Mouse (Mus musculus): ENCODE results near the gene Alyref. TPM values are rescaled to one million over a fixed set of nuclear protein-coding genes. Genes with fewer than 3 reads are reported as not detected.
A peak's percentile ranks its signal among the peaks of the same experiment; 100 is the strongest.

The Alyref gene
- total RNA-seq, 2 experiments from 2014 or later: 49.3 to 52.6 TPM

- DNase-seq (ENCODE audit: low spot score): no peak
- intact Hi-C loops (cut with DNase I): no loop called here
Observed at GRCm38 (mm10) chr11:120552736-120553135, 45.4 kb downstream of the Alyref start.

- DNase-seq (ENCODE audit: low spot score): no peak
- intact Hi-C loops (cut with DNase I): no loop called here
Observed at GRCm38 (mm10) chr11:120550810-120551440, 47.2 kb downstream of the Alyref start, which contains the start of gene Ppp1r27. Ppp1r27 (minus strand) TSS chr11:120551132.

- no peak for DNase-seq (ENCODE audit: low spot score)
- intact Hi-C loops (cut with DNase I): loop anchor here (1.0 kb wide), 1 partner anchor 22 kb away; no protein-coding TSS in a partner anchor
Observed at GRCm38 (mm10) chr11:120549986-120550809, 48.0 kb downstream of the Alyref start.

DNA sequence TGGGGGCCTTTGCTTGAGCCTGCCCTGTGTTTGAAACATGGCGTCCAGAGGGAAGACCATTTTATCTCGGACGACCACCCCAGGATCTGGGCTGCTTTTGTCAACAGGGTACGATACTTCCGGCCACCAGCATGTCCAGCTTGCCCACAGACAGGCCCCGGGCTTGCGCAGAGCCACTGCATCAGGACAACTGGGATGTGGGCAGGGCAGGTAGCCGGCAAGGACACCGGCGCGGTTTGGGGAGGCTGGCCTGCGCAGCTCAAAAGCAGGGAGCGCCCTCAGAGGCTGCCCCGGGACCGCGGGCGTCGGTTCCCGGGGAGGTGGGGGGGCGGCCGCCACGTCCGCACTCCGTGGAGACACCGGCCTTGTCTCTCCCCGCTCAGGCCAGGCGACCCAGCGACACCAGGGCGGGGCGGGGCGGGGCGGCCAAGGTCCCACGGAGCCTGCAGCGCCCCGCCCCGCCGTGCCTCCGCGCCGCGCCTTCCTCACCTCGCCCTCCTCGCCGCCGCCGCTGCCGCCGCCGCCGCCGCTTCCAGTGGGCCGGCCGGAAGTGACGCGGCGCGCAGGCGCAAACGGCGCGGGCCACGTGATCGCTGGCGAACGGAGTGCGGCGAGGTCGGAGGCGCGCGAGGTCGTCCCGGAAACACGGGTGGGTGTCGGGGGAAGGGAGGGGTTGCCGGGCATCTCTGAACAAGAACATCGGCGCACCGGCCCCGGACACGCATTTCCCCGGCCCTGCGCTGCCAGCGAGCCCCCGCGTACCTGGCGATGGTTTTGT lies 48.8 kb downstream of the Alyref start, which contains the start of gene Mcrip1:
TSS of gene Mcrip1 (minus strand) at position 560 of the 778 bp plus-strand sequence.
- peak; percentile 90 for DNase-seq (ENCODE audit: low spot score)
- intact Hi-C loops (cut with DNase I): loop anchor here (1.0 kb wide), 1 partner anchor 23 kb away; no protein-coding TSS in a partner anchor

GRCm38 (mm10) chr11:120548786-120549167 lies 49.4 kb downstream of the Alyref start:
- intact Hi-C loops (cut with DNase I): loop anchor here (1.0 kb wide), 1 partner anchor 24 kb away; no protein-coding TSS in a partner anchor

DNA sequence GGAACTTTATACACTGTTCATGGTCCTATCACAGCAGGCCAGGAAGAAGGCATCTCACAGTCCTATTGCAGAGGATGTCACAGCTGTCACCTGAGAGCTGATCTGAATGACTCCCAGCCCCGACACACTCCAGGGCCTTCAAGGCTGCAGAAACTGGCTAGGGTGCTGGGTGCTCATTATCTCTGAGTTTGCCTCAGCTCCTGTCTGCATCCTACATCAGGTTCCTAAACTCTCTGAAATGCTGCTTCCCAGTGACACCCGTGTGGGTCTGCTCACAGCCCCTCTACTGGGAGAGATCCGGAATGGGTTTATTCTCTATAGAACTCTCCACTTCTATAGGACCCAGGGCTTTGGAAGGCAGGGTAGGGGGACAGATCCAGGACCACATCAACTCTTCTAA lies 50.0 kb downstream of the Alyref start:
- DNase-seq (ENCODE audit: low spot score): no peak
- intact Hi-C loops (cut with DNase I): no loop called here

More at GRCm38 (mm10) chr11:120548786-120549167, 49.4 kb downstream of the Alyref start:
- DNase-seq (ENCODE audit: low spot score): no peak

DNA sequence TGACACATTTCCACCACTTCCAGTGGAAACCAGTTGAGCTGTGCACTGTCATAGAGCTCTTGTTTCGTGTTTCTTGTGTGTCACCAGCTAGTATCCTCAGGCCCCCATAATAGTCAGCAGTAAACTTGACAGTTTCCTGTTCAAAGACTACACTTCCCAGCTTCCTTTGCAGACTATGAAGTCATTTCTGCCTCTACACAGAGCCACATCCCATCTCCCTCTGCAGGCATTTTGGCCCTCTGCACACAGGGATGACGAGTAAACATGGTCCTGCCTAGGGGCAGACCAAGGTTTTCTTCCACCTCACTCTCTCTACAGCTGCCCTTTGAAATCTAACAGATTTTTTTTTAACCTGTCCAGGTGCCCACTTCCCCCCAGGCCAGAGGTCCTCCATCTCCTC lies 50.7 kb downstream of the Alyref start:
- intact Hi-C loops (cut with DNase I): no loop called here
- no peak for DNase-seq (ENCODE audit: low spot score)

- intact Hi-C loops (cut with DNase I): no loop called here
- no peak for DNase-seq (ENCODE audit: low spot score)
Observed at GRCm38 (mm10) chr11:120545964-120546363, 52.2 kb downstream of the Alyref start.

GRCm38 (mm10) chr11:120542376-120542775 lies 55.8 kb downstream of the Alyref start:
- intact Hi-C loops (cut with DNase I): no loop called here

More at GRCm38 (mm10) chr11:120542376-120542775, 55.8 kb downstream of the Alyref start:
- DNase-seq (ENCODE audit: low spot score): no peak

Small RNA genes lying within 50 kb of the gene (microRNA-seq; reads per million reads assigned to microRNA genes)
- not detected for gene Mir6936

Other genes starting within 250 kb of the Alyref start
- 100 to 1,000 TPM; 282 to 346 TPM for gene Actg1, start 249.8 kb downstream of the Alyref start, total RNA-seq (2021)
- gene Fscn2, start 236.8 kb downstream of the Alyref start, total RNA-seq (2021): not detected
- 10 to 100 TPM; 15.2 to 15.3 TPM for gene Faap100, start 219.6 kb downstream of the Alyref start, total RNA-seq (2021)
- gene Nploc4, start 160.7 kb downstream of the Alyref start, total RNA-seq (2021): 10 to 100 TPM; 53.0 to 59.3 TPM
- gene Tspan10, start 155.7 kb downstream of the Alyref start, total RNA-seq (2021): 1 to 10 TPM; 1.4 to 1.6 TPM
- under 1 TPM; 0.47 to 0.84 TPM for gene Pde6g, start 144.9 kb downstream of the Alyref start, total RNA-seq (2021)
- 10 to 100 TPM; 53.7 to 56.4 TPM for gene Oxld1, start 140.3 kb downstream of the Alyref start, total RNA-seq (2021)
- 1 to 10 TPM; 7.9 to 8.9 TPM for gene Ccdc137, start 140.2 kb downstream of the Alyref start, total RNA-seq (2021)
- gene Arl16, start 130.8 kb downstream of the Alyref start, total RNA-seq (2021): 10 to 100 TPM; 10.5 to 10.6 TPM
- gene Mrpl12, start 113.8 kb downstream of the Alyref start, total RNA-seq (2021): 100 to 1,000 TPM; 253 to 263 TPM
- 10 to 100 TPM; 13.1 to 14.8 TPM for gene Slc25a10, start 106.5 kb downstream of the Alyref start, total RNA-seq (2021)
- 1 to 10 TPM; 1.3 to 1.5 TPM for gene Gcgr, start 67.7 kb downstream of the Alyref start, total RNA-seq (2021)
- gene Mcrip1, start 48.6 kb downstream of the Alyref start, total RNA-seq (2021): 10 to 100 TPM; 44.1 to 46.9 TPM
- gene Ppp1r27, start 47.2 kb downstream of the Alyref start, total RNA-seq (2021): not detected
- 100 to 1,000 TPM; 228 to 255 TPM for gene P4hb, start 25.1 kb downstream of the Alyref start, total RNA-seq (2021)
- gene Arhgdia, start 16.7 kb downstream of the Alyref start, total RNA-seq (2021): 100 to 1,000 TPM; 142 to 158 TPM
- 10 to 100 TPM; 82.6 to 90.3 TPM for gene Anapc11, start 56 bp upstream of the Alyref start, total RNA-seq (2021)
- not detected for gene Npb, start 10.1 kb upstream of the Alyref start, total RNA-seq (2021)
- gene Pcyt2, start 19.6 kb upstream of the Alyref start, total RNA-seq (2021): 10 to 100 TPM; 54.2 to 59.3 TPM
- gene Sirt7, start 26.9 kb upstream of the Alyref start, total RNA-seq (2021): 1 to 10 TPM; 7.7 to 8.3 TPM
- 10 to 100 TPM; 38.7 to 42.1 TPM for gene Mafg, start 35.2 kb upstream of the Alyref start, total RNA-seq (2021)
- gene Pycr1, start 45.4 kb upstream of the Alyref start, total RNA-seq (2021): 1 to 10 TPM; 1.6 to 2.3 TPM
- 10 to 100 TPM; 78.3 to 78.8 TPM for gene Myadml2, start 49.8 kb upstream of the Alyref start, total RNA-seq (2021)
- under 1 TPM in 1 of 2 experiments, not detected in 1; 0.20 TPM for gene Notum, start 62.8 kb upstream of the Alyref start, total RNA-seq (2021)
- gene Aspscr1, start 74.6 kb upstream of the Alyref start, total RNA-seq (2021): 10 to 100 TPM; 33.0 to 33.9 TPM
- 10 to 100 TPM; 31.2 to 35.7 TPM for gene Cenpx, start 115.4 kb upstream of the Alyref start, total RNA-seq (2021)
- gene Lrrc45, start 115.6 kb upstream of the Alyref start, total RNA-seq (2021): 1 to 10 TPM; 5.6 to 6.2 TPM
- gene Rac3, start 123.1 kb upstream of the Alyref start, total RNA-seq (2021): 1 to 10 TPM; 1.2 to 1.8 TPM
- 1 to 10 TPM; 6.8 to 7.5 TPM for gene Dcxr, start 128.9 kb upstream of the Alyref start, total RNA-seq (2021)
- gene Cbr2, start 133.7 kb upstream of the Alyref start, total RNA-seq (2021): 10 to 100 TPM; 16.7 to 22.1 TPM
- 10 to 100 TPM; 21.2 to 40.2 TPM for gene Hmga1b, start 164.4 kb upstream of the Alyref start, total RNA-seq (2021)
- gene Rfng, start 185.8 kb upstream of the Alyref start, total RNA-seq (2021): 10 to 100 TPM; 12.3 to 13.9 TPM
- gene Gps1, start 185.9 kb upstream of the Alyref start, total RNA-seq (2021): 10 to 100 TPM; 52.2 to 57.0 TPM
- gene Dus1l, start 198.0 kb upstream of the Alyref start, total RNA-seq (2021): 10 to 100 TPM; 26.8 to 27.8 TPM
- gene Fasn, start 226.2 kb upstream of the Alyref start, total RNA-seq (2021): 10 to 100 TPM; 29.8 to 52.8 TPM